Mouse (Mus musculus) heart, postnatal 0 days (tissue): Measurements from ENCODE around the gene Clybl.

Experiments
- CTCF ChIP-seq: IDR thresholded peaks from 2 replicates; pipeline ENCODE4 v1.5.1; 2016; ENCODE audit warnings: antibody characterized with exemption, control low read depth, low read depth
- EP300 ChIP-seq: IDR thresholded peaks from 2 replicates; pipeline ENCODE4 v1.6.1; 2016; ENCODE audit warnings: antibody characterized with exemption, low read depth

DNA sequence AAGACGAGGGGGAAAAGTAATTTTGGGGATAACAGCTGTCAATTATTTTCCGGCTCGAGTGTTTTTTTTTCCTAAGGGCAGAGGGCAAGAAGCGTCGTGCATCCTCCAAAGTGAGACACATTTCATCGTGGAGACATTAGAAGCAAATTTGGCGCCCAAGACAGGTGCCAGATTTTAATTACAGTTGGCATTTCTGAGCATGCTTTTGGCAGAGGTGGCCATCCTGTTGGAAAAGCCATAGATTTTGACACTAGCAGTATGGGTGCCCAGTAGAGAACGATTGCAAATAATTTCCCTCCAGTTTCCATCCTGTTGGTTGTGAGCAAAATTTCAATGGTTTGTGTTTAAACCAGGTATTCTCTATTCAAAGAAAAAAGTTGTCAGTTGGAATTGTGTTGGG, 32.1 kb downstream of the Clybl start:
- TF ChIP-seq CTCF (no peak), EP300 (no peak)
